Mouse (Mus musculus) forebrain, embryonic 14.5 days (tissue): ENCODE data around the gene Tomm20l. TPM values are rescaled to one million over a fixed set of nuclear protein-coding genes. Genes with fewer than 3 reads are reported as not detected.

ENCODE experiments used
- ATAC-seq: fragments of 200-750 bp; cut with Nextera tagmentation; 2 replicates; pipeline ENCODE4 v1.8.0; 2017; ENCODE audit warnings: mild to moderate bottlenecking, moderate library complexity
- DNase-seq: peaks from one replicate; pipeline ENCODE4 v3.0.0-alpha.2; 2015; ENCODE audit warnings: low spot score
- H3K27ac ChIP-seq: fragments of 300-500 bp; sonication (generic); 2 replicates; pipeline ENCODE4 v1.5.1; 2014; ENCODE audit warnings: low read depth, mild to moderate bottlenecking, control low read depth, low read length, moderate library complexity
- H3K27me3 ChIP-seq: fragments of 300-500 bp; sonication (generic); replicated peaks from 2 replicates; pipeline ENCODE4 v1.6.1; 2014; ENCODE audit warnings: low read length, control low read depth, mixed read lengths; ENCODE audit not compliant: control insufficient read depth, insufficient read depth
- H3K36me3 ChIP-seq: fragments of 300-500 bp; sonication (generic); 2 replicates; pipeline ENCODE4 v1.6.1; 2014; ENCODE audit warnings: low read length, control low read depth; ENCODE audit not compliant: control insufficient read depth, insufficient read depth
- H3K4me1 ChIP-seq: fragments of 300-500 bp; sonication (generic); 2 replicates; pipeline ENCODE4 v1.6.1; 2014; ENCODE audit warnings: antibody characterized with exemption, low read length, control low read depth; ENCODE audit not compliant: control insufficient read depth, insufficient read depth
- H3K4me2 ChIP-seq: fragments of 300-500 bp; sonication (generic); 2 replicates; pipeline ENCODE4 v1.6.1; 2014; ENCODE audit warnings: mild to moderate bottlenecking, control low read depth, low read length
- H3K4me3 ChIP-seq: fragments of 300-500 bp; sonication (generic); 2 replicates; pipeline ENCODE4 v1.5.1; 2014; ENCODE audit warnings: low read depth, low read length, control low read depth
- H3K9ac ChIP-seq: fragments of 300-500 bp; sonication (generic); 2 replicates; pipeline ENCODE4 v1.6.1; 2014; ENCODE audit warnings: mild to moderate bottlenecking, low read length, control low read depth, moderate library complexity
- H3K9me3 ChIP-seq: fragments of 300-500 bp; sonication (generic); replicated peaks from 2 replicates; pipeline ENCODE4 v1.6.1; 2016; ENCODE audit warnings: low read length, control low read depth, mixed read lengths; ENCODE audit not compliant: control insufficient read depth
- WGBS: fragments of 180-500 bp; shearing (Covaris S2); extraction: QIAGEN DNeasy Blood & Tissue Kit; methylation state at CpG from one replicate; pipeline ENCODE4 v1.1.7; 2014; 5-methylcytosine and 5-hydroxymethylcytosine counted together
- polyA plus RNA-seq: library from polyadenylated mRNA; unstranded; fragments of >200 nt; fragmentation: Nextera tagmentation; extraction: Ambion mirVana; gene quantifications from 2 replicates; pipeline ENCODE4 v1.2.1, GENCODE M21; 2014

Gene Tomm20l
- polyA plus RNA-seq, 1 experiment from 2014 or later: not detected

DNA sequence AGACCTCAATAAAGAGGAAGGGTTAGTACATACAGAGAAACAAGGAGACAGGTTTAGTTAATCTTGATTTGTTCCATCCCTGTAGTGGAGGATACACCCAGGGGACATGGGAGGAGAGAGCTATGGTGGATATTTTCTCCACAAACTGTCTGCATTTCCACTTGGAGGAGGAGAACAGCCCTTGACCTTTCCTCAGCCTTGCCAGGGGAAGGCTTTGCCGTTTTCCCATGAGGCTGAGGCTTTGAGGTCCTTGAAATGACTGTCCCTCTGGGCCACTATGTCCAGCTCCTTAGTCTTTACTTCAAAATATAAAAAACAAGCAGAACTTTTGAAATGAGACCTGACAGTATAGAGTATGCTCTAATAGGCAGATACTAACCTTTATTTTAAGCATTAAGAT lies 58.7 kb downstream of the Tomm20l start:
- no peaks in the 10 kb centered on the region for H3K4me1 ChIP-seq
- H3K27ac ChIP-seq: no peak overlapping the region
- no peak overlapping the region for H3K4me3 ChIP-seq
- H3K36me3 ChIP-seq: peaks cover 61% of the 10 kb centered on the region
- H3K4me2 ChIP-seq: no peak overlapping the region
- no peaks in the 10 kb centered on the region for H3K27me3 ChIP-seq
- 90% methylated on average over 1 of the region's 1 CpGs for WGBS
- no peak overlapping the region for H3K9ac ChIP-seq
- ATAC-seq (no peak), DNase-seq (no peak)
- H3K9me3 ChIP-seq: no peaks in the 10 kb centered on the region

Other genes starting within 250 kb of the Tomm20l start
- gene Actr10, start 173.6 kb upstream of the Tomm20l start, polyA plus RNA-seq: 335 and 376 TPM in 2 replicates
- 540 and 656 TPM in 2 replicates for gene Psma3, start 136.8 kb upstream of the Tomm20l start, polyA plus RNA-seq
- 34.1 and 48.5 TPM in 2 replicates for gene Arid4a, start 95.4 kb upstream of the Tomm20l start, polyA plus RNA-seq
- gene Timm9, start 25.3 kb downstream of the Tomm20l start, polyA plus RNA-seq: 85.7 and 94.9 TPM in 2 replicates
- gene 2700049A03Rik, start 25.4 kb downstream of the Tomm20l start, polyA plus RNA-seq: 19.2 and 19.9 TPM in 2 replicates
- 24.9 and 25.5 TPM in 2 replicates for gene Dact1, start 198.5 kb downstream of the Tomm20l start, polyA plus RNA-seq